Mouse (Mus musculus): Measurements from ENCODE around the gene Tdrkh.

GRCm38 (mm10) chr3:94430980-94431379, 17.9 kb downstream of the Tdrkh start:
- TF ChIP-seq CTCF (IDR thresholded peaks at IDR 0.05; ENCODE audit: insufficient read depth, low read depth, low read length) (no peak), POLR2A (IDR thresholded peaks at IDR 0.05; ENCODE audit: insufficient read depth, low read depth, low read length) (no peak)

All from olfactory bulb, adult 2 months (tissue).